Mouse (Mus musculus): ENCODE results near the gene Gclc. TPM values are rescaled to one million over a fixed set of nuclear protein-coding genes. Genes with fewer than 3 reads are reported as not detected.

Gene Gclc
- total and polyA plus RNA-seq, 2 experiments from 2014 or later, result 14.4 to 28.4 TPM

DNA sequence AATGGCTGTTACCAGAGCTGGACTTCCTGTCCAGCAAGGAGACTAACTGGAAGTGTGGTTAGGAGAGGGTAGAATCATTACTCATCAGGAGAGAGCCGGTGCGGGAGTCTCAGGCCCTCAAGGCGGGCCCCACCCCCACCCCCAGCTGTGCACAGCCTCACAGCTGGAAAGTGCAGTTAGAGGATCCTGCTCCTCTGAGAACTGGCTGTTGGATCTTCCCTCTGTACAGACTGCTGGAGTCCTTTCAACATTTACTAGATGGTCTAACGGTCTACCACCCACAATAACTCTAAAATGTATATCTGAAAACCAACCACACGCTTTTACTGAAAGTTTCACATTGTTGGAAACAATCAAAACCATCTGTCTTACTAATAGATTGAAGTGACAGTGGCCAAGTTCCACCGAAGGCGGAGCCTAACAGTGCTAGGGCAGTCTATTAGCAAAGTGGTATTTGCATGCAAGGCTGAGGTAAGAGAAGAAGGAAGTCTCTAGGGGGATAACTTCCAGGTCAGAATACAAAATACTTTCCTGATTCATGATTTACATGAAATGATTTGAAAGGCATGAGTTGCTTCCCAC, 71.1 kb downstream of the Gclc start:
- ATAC-seq (no peak; the same call in 1 of the 2 replicates), DNase-seq (no peak)
- WGBS, result 27% methylated on average over 7 of the region's 7 CpGs
- H3K9me3 ChIP-seq (ENCODE audit: low read length), result no peaks in the 10 kb centered on the region
- no peaks in the 10 kb centered on the region for H3K4me1 ChIP-seq (ENCODE audit: insufficient read depth)
- H3K4me3 ChIP-seq (ENCODE audit: low read depth, low read length), result no peak overlapping the region
- H3K9ac ChIP-seq, result no peak overlapping the region
- H3K27ac ChIP-seq (ENCODE audit: low read depth, low read length), result no peak overlapping the region
- no peak overlapping the region for H3K4me2 ChIP-seq (ENCODE audit: low read depth)
- no peaks in the 10 kb centered on the region for H3K27me3 ChIP-seq (ENCODE audit: insufficient read depth, low read length)
- no peaks in the 10 kb centered on the region for H3K36me3 ChIP-seq (ENCODE audit: insufficient read depth)
- no peak for TF ChIP-seq CTCF (IDR thresholded peaks at IDR 0.05; ENCODE audit: low read depth)

DNA sequence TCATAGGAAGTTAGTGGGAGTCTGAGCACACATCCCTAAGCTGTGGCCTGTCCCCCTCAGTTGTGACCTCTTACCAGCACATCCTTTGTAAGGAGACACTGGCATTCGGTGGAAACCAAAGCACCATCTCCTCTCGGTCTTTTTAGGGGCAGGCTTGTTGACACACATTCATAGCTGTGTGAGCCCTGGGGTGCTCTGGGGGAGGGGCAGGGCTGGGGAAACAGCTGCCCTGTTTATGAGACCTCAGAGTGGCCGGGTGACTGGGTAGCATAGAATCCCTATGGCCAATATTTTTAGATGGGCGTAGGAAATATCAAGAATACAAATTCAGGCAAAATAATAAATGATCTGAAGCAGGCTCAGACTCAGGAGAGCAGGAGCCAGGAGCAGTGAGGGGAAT, 71.9 kb downstream of the Gclc start:
- Histone ChIP-seq H3K36me3 (ENCODE audit: insufficient read depth) (no peaks in the 10 kb centered on the region), H3K4me3 (ENCODE audit: low read depth, low read length) (no peak overlapping the region), H3K4me2 (ENCODE audit: low read depth) (no peak overlapping the region), H3K27me3 (ENCODE audit: insufficient read depth, low read length) (no peaks in the 10 kb centered on the region), H3K4me1 (ENCODE audit: insufficient read depth) (no peaks in the 10 kb centered on the region), H3K9me3 (ENCODE audit: low read length) (no peaks in the 10 kb centered on the region), H3K9ac (no peak overlapping the region), H3K27ac (ENCODE audit: low read depth, low read length) (no peak overlapping the region)
- no peak for TF ChIP-seq CTCF (IDR thresholded peaks at IDR 0.05; ENCODE audit: low read depth)
- WGBS, result 42% methylated on average over 4 of the region's 4 CpGs
- no peak for ATAC-seq
- no peak for DNase-seq

DNA sequence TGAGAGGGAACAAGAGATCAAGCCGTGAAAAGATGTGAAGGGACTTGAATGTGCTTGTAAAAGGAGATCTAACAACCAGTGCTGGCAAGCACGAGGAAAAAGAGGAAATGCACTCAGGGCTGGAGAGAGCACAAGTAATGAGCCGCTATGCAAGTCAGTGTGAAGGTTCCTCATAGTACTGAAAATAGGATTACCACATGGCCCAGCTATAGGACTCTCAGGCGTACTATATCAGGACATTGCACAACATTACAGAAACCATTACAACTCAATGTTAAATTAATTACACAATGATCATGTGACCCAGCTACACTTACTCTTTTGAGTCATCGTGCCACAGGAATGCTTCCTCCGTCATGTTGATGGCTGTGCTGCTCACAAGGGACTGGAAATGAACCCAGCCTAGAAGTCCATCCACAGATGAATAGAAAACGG, 74.2 kb downstream of the Gclc start:
- H3K36me3 ChIP-seq (ENCODE audit: insufficient read depth), result no peaks in the 10 kb centered on the region
- no peak overlapping the region for H3K9ac ChIP-seq
- H3K27ac ChIP-seq (ENCODE audit: low read depth, low read length), result no peak overlapping the region
- ATAC-seq, result no peak
- no peak overlapping the region for H3K4me3 ChIP-seq (ENCODE audit: low read depth, low read length)
- TF ChIP-seq CTCF (IDR thresholded peaks at IDR 0.05; ENCODE audit: low read depth), result no peak
- H3K4me2 ChIP-seq (ENCODE audit: low read depth), result no peak overlapping the region
- no peak for DNase-seq
- 76% methylated on average over 7 of the region's 7 CpGs for WGBS
- no peaks in the 10 kb centered on the region for H3K9me3 ChIP-seq (ENCODE audit: low read length)
- H3K4me1 ChIP-seq (ENCODE audit: insufficient read depth), result no peaks in the 10 kb centered on the region
- no peaks in the 10 kb centered on the region for H3K27me3 ChIP-seq (ENCODE audit: insufficient read depth, low read length)

DNA sequence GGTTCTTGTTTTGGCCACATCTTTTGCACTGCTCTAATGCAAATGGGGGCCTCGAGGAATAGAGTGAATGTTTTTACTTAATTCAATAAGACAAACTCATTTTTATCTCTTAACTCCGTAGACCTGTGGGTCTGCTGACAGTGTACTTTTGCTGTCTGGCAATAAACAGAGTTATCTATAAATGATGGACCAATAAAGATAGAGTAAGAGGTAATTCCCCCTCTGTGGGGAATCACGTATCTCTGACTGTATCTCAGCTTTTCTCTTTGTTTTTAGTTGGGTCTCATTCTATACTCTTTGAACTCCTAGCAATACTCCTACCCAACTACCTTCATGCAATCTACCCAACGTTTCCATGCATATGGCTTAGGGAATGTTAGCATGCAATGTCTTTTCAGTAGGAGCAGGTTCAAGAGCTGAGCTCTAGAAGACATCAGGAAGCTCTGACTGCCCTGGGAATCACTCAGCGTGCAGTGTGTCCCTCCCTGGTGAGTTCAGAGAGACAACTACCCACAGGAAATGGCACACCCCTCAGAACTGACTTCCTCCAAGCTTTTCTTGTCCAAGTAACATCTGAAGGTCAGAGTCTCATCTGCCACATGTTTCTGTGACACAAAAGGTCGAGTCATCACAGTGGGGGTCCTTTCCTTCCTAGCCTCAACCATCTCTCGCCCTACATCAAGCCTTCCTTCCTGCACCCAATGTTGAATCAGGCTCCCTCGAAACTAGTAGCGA, 80.1 kb downstream of the Gclc start:
- no peak for ATAC-seq
- Histone ChIP-seq H3K9ac (no peak overlapping the region), H3K9me3 (ENCODE audit: low read length) (no peaks in the 10 kb centered on the region), H3K27ac (ENCODE audit: low read depth, low read length) (no peak overlapping the region), H3K4me1 (ENCODE audit: insufficient read depth) (no peaks in the 10 kb centered on the region), H3K4me3 (ENCODE audit: low read depth, low read length) (no peak overlapping the region), H3K36me3 (ENCODE audit: insufficient read depth) (no peaks in the 10 kb centered on the region), H3K4me2 (ENCODE audit: low read depth) (no peak overlapping the region), H3K27me3 (ENCODE audit: insufficient read depth, low read length) (no peaks in the 10 kb centered on the region)
- WGBS, result 82% methylated on average over 9 of the region's 9 CpGs
- no peak for DNase-seq
- no peak for TF ChIP-seq CTCF (IDR thresholded peaks at IDR 0.05; ENCODE audit: low read depth)

DNA sequence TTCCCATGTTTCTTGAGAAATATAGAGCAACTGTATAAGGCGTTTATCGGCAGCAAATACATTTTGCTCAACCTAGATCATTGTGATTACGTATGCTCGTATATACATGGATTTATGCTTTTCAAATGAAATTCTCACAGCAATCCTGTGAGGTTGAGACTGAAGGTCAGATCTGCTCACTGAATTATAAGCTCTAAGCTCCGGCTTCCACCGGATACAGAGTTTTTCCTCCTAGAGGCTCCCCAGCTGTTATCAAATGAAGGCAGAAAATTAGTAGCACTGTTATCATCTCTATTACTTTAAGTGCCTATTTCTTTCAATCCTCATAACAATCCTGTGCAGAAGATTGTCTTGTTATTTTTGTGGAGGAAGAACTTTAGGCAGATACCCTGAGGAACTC, 80.8 kb downstream of the Gclc start:
- no peak overlapping the region for H3K9ac ChIP-seq
- H3K36me3 ChIP-seq (ENCODE audit: insufficient read depth), result no peaks in the 10 kb centered on the region
- H3K4me3 ChIP-seq (ENCODE audit: low read depth, low read length), result no peak overlapping the region
- DNase-seq (no peak), ATAC-seq (no peak)
- H3K27me3 ChIP-seq (ENCODE audit: insufficient read depth, low read length), result no peaks in the 10 kb centered on the region
- H3K4me2 ChIP-seq (ENCODE audit: low read depth), result no peak overlapping the region
- no peak for TF ChIP-seq CTCF (IDR thresholded peaks at IDR 0.05; ENCODE audit: low read depth)
- no peaks in the 10 kb centered on the region for H3K9me3 ChIP-seq (ENCODE audit: low read length)
- 87% methylated on average over 6 of the region's 6 CpGs for WGBS
- H3K4me1 ChIP-seq (ENCODE audit: insufficient read depth), result no peaks in the 10 kb centered on the region
- no peak overlapping the region for H3K27ac ChIP-seq (ENCODE audit: low read depth, low read length)

DNA sequence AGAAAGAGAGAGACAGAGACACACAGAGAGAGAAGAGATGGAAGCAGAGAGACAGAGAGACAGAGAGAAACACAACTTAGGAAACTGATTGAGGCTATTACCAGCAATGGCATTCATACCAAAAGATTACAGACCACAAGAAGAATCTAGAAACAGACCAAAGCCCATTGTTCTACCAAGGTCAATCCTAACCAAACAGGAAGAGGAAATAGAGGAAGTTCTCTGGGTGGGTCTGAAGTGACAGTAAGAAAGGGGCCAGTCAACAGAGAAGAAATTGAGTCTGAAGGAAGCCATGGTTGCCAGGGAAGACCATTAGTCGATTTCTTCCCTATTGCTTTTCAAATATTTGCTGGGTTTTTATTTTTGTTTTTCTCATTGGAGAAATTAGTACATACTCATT, 81.4 kb downstream of the Gclc start:
- H3K4me1 ChIP-seq (ENCODE audit: insufficient read depth), result no peaks in the 10 kb centered on the region
- H3K4me3 ChIP-seq (ENCODE audit: low read depth, low read length), result no peak overlapping the region
- WGBS, result 95% methylated on average over 1 of the region's 1 CpGs
- no peak overlapping the region for H3K9ac ChIP-seq
- no peaks in the 10 kb centered on the region for H3K27me3 ChIP-seq (ENCODE audit: insufficient read depth, low read length)
- TF ChIP-seq CTCF (IDR thresholded peaks at IDR 0.05; ENCODE audit: low read depth), result no peak
- H3K4me2 ChIP-seq (ENCODE audit: low read depth), result no peak overlapping the region
- H3K36me3 ChIP-seq (ENCODE audit: insufficient read depth), result no peaks in the 10 kb centered on the region
- no peak overlapping the region for H3K27ac ChIP-seq (ENCODE audit: low read depth, low read length)
- no peak for DNase-seq
- no peaks in the 10 kb centered on the region for H3K9me3 ChIP-seq (ENCODE audit: low read length)
- ATAC-seq, result no peak

DNA sequence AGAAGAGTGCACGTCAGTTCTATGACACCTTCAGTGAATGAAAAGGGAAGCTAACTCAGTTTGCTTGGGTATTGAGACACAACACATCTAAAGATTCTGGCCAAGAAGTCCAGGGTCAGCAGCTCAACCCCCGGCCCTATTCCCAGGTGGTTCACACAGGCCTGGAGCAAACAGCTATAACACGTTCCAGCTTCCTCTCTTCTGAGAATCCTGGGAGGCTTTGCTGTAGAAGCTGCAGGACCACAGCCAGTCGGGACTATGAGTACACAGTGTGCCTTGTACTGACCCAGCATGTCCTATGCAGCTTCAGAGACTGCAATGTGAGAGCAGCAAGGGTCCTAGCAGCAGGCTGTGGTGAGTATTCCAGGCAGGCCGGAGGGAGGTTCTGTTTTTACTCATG, 84.3 kb downstream of the Gclc start:
- H3K4me3 ChIP-seq (ENCODE audit: low read depth, low read length), result no peak overlapping the region
- H3K4me1 ChIP-seq (ENCODE audit: insufficient read depth), result no peaks in the 10 kb centered on the region
- ATAC-seq, result no peak
- DNase-seq, result no peak
- no peak overlapping the region for H3K4me2 ChIP-seq (ENCODE audit: low read depth)
- 81% methylated on average over 5 of the region's 5 CpGs for WGBS
- H3K9me3 ChIP-seq (ENCODE audit: low read length), result no peaks in the 10 kb centered on the region
- H3K27ac ChIP-seq (ENCODE audit: low read depth, low read length), result no peak overlapping the region
- H3K27me3 ChIP-seq (ENCODE audit: insufficient read depth, low read length), result no peaks in the 10 kb centered on the region
- TF ChIP-seq CTCF (IDR thresholded peaks at IDR 0.05; ENCODE audit: low read depth), result no peak
- no peaks in the 10 kb centered on the region for H3K36me3 ChIP-seq (ENCODE audit: insufficient read depth)
- no peak overlapping the region for H3K9ac ChIP-seq

Other genes with a start within 250 kb of the Gclc start
- gene Lrrc1, start 209.7 kb upstream of the Gclc start, total RNA-seq (2014; rRNA removed), result 11.9 and 14.8 TPM in 2 replicates
- gene Lrrc1, start 209.7 kb upstream of the Gclc start, polyA plus RNA-seq (2015; fragmentation: Nextera tagmentation; extraction: Ambion mirVana), result 3.8 and 5.4 TPM in 2 replicates
- gene Klhl31, start 118.0 kb upstream of the Gclc start, total RNA-seq (2014; rRNA removed), result 0.05 and 0.08 TPM in 2 replicates
- 0.06 and 0.08 TPM in 2 replicates for gene Klhl31, start 118.0 kb upstream of the Gclc start, polyA plus RNA-seq (2015; fragmentation: Nextera tagmentation; extraction: Ambion mirVana)
- gene Elovl5, start 162.8 kb downstream of the Gclc start, total RNA-seq (2014; rRNA removed), result 70.3 and 83.4 TPM in 2 replicates
- 43.2 and 61.1 TPM in 2 replicates for gene Elovl5, start 162.8 kb downstream of the Gclc start, polyA plus RNA-seq (2015; fragmentation: Nextera tagmentation; extraction: Ambion mirVana)

Data from forebrain, postnatal 0 days (tissue).